Mouse (Mus musculus): ENCODE measurements around the gene Avp. TPM values are rescaled to one million over a fixed set of nuclear protein-coding genes. Genes with fewer than 3 reads are reported as not detected.

Avp gene
- polyA plus RNA-seq, 1 experiment: not detected

DNA sequence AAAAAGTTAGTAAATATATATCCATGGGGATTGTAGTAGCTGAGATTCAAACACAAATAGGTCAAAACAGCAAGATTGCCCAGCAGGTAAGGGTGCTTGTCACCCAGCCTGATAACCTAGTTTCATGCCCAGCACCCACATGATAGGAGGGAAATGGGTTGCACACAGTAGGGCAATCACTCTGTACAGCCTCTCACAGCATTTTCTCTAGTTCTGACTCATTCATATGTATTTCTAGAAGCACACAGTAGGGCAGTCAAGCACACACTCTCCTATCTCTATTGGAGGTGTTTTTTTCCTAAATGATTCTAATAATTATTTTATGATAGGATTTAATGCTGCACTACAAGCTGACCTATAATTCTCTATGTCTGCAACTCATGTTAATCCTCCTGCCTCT, 12.4 kb downstream of the Avp start:
- Histone ChIP-seq H3K4me3 (replicated peaks; ENCODE audit: insufficient read depth, low read depth, low read length) (no peak overlapping the region), H3K27me3 (ENCODE audit: control insufficient read depth, insufficient read depth, low read length) (no peaks in the 10 kb centered on the region), H3K27ac (ENCODE audit: insufficient read depth, low read length) (no peak overlapping the region), H3K4me1 (ENCODE audit: control insufficient read depth, insufficient read depth, low read length) (peaks cover 2% of the 10 kb centered on the region)
- TF ChIP-seq POLR2A (IDR thresholded peaks at IDR 0.05; ENCODE audit: borderline replicate concordance, insufficient read depth, low read length): no peak
- TF ChIP-seq CTCF (IDR thresholded peaks at IDR 0.05; ENCODE audit: borderline replicate concordance, insufficient read depth, low read depth, low read length): no peak
- DNase-seq: no peak

- no peak for DNase-seq
- Histone ChIP-seq H3K27ac (ENCODE audit: insufficient read depth, low read length) (no peak overlapping the region), H3K27me3 (ENCODE audit: control insufficient read depth, insufficient read depth, low read length) (no peaks in the 10 kb centered on the region), H3K4me3 (replicated peaks; ENCODE audit: insufficient read depth, low read depth, low read length) (no peak overlapping the region), H3K4me1 (ENCODE audit: control insufficient read depth, insufficient read depth, low read length) (peaks cover 7% of the 10 kb centered on the region)
- no peak for TF ChIP-seq POLR2A (IDR thresholded peaks at IDR 0.05; ENCODE audit: borderline replicate concordance, insufficient read depth, low read length)
- no peak for TF ChIP-seq CTCF (IDR thresholded peaks at IDR 0.05; ENCODE audit: borderline replicate concordance, insufficient read depth, low read depth, low read length)
- 24% methylated on average over 4 of the region's 4 CpGs for WGBS
Measured at GRCm38 (mm10) chr2:130568921-130569320, 13.4 kb downstream of the Avp start.

DNA sequence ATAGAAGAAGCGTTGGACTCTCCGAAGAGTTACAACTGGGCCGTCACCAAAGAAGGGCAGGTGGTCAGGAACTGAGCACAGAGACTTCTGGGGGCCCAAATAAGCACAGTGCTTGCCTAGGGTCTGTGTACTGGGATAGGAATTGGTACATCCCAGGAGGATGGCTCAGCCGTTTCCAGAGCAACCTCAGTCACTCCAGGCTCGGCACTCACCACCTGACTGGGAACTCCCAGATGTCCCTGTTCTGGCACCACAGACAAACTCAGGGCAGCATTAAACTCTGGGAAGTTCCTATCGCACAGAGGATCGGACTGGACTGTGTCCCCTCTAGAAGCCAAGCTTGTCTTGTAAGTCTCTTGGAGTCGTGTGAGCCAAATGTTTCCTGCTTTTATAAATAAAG, 17.4 kb downstream of the Avp start:
- Histone ChIP-seq H3K4me1 (ENCODE audit: control insufficient read depth, insufficient read depth, low read length) (peaks cover 7% of the 10 kb centered on the region), H3K27ac (ENCODE audit: insufficient read depth, low read length) (no peak overlapping the region), H3K4me3 (replicated peaks; ENCODE audit: insufficient read depth, low read depth, low read length) (peak overlapping the region; percentile 79), H3K27me3 (ENCODE audit: control insufficient read depth, insufficient read depth, low read length) (no peaks in the 10 kb centered on the region)
- DNase-seq: no peak
- TF ChIP-seq CTCF (IDR thresholded peaks at IDR 0.05; ENCODE audit: borderline replicate concordance, insufficient read depth, low read depth, low read length) (no peak), POLR2A (IDR thresholded peaks at IDR 0.05; ENCODE audit: borderline replicate concordance, insufficient read depth, low read length) (no peak)
- 50% methylated on average over 8 of the region's 8 CpGs for WGBS

DNA sequence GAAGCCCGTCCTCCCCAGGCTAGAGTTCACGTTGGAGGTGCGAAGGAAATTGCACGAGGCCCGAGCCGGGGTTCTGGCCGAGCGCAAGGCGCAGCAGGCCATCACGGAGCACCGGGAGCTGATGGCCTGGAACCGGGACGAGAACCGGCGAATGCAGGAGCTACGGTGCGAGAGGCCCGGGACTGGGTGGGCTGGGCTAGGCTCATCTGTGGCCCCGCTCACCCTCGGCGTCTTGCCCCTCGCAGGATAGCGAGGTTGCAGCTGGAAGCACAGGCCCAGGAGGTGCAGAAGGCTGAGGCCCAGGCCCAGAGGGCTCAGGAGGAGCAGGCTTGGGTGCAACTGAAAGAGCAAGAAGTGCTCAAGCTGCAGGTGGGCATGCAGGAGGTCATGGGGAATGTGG, 18.3 kb downstream of the Avp start:
- Histone ChIP-seq H3K27me3 (ENCODE audit: control insufficient read depth, insufficient read depth, low read length) (no peaks in the 10 kb centered on the region), H3K4me1 (ENCODE audit: control insufficient read depth, insufficient read depth, low read length) (peaks cover 7% of the 10 kb centered on the region), H3K4me3 (replicated peaks; ENCODE audit: insufficient read depth, low read depth, low read length) (peak overlapping the region; percentile 79), H3K27ac (ENCODE audit: insufficient read depth, low read length) (peak overlapping the region; percentile 49)
- no peak for DNase-seq
- WGBS: under 1% methylated on average over 23 of the region's 23 CpGs
- TF ChIP-seq POLR2A (IDR thresholded peaks at IDR 0.05; ENCODE audit: borderline replicate concordance, insufficient read depth, low read length): no peak
- no peak for TF ChIP-seq CTCF (IDR thresholded peaks at IDR 0.05; ENCODE audit: borderline replicate concordance, insufficient read depth, low read depth, low read length)

- peak within 1 kb of the TSS; percentile 49 for H3K27ac ChIP-seq (ENCODE audit: insufficient read depth, low read length)
- H3K27me3 ChIP-seq (ENCODE audit: control insufficient read depth, insufficient read depth, low read length): no peaks in the 10 kb centered on the region
- TF ChIP-seq POLR2A (IDR thresholded peaks at IDR 0.05; ENCODE audit: borderline replicate concordance, insufficient read depth, low read length) (peak; percentile 69), CTCF (IDR thresholded peaks at IDR 0.05; ENCODE audit: borderline replicate concordance, insufficient read depth, low read depth, low read length) (peak; percentile 31; the same call in 1 of the 2 replicates)
- under 1% methylated on average over 61 of the region's 61 CpGs for WGBS
- H3K4me1 ChIP-seq (ENCODE audit: control insufficient read depth, insufficient read depth, low read length): peaks cover 7% of the 10 kb centered on the region
- peak; percentile 92 to 95 for DNase-seq
- peak within 1 kb of the TSS; percentile 79 for H3K4me3 ChIP-seq (replicated peaks; ENCODE audit: insufficient read depth, low read depth, low read length)
Measured at GRCm38 (mm10) chr2:130563212-130564055, 18.9 kb downstream of the Avp start, which contains the start of gene Mrps26. TSS of gene Mrps26 (plus strand) at chr2:130563742.

GRCm38 (mm10) chr2:130558015-130558414, 24.3 kb downstream of the Avp start:
- Histone ChIP-seq H3K4me3 (replicated peaks; ENCODE audit: insufficient read depth, low read depth, low read length) (no peak overlapping the region), H3K27ac (ENCODE audit: insufficient read depth, low read length) (no peak overlapping the region), H3K4me1 (ENCODE audit: control insufficient read depth, insufficient read depth, low read length) (no peaks in the 10 kb centered on the region), H3K27me3 (ENCODE audit: control insufficient read depth, insufficient read depth, low read length) (no peaks in the 10 kb centered on the region)
- TF ChIP-seq POLR2A (IDR thresholded peaks at IDR 0.05; ENCODE audit: borderline replicate concordance, insufficient read depth, low read length) (no peak), CTCF (IDR thresholded peaks at IDR 0.05; ENCODE audit: borderline replicate concordance, insufficient read depth, low read depth, low read length) (no peak)
- no peak for DNase-seq
- WGBS: 65% methylated on average over 2 of the region's 2 CpGs

GRCm38 (mm10) chr2:130557462-130557861, 24.9 kb downstream of the Avp start:
- WGBS: 92% methylated on average over 2 of the region's 2 CpGs
- no peak overlapping the region for H3K4me3 ChIP-seq (replicated peaks; ENCODE audit: insufficient read depth, low read depth, low read length)
- H3K4me1 ChIP-seq (ENCODE audit: control insufficient read depth, insufficient read depth, low read length): no peaks in the 10 kb centered on the region
- no peaks in the 10 kb centered on the region for H3K27me3 ChIP-seq (ENCODE audit: control insufficient read depth, insufficient read depth, low read length)
- DNase-seq: peak; percentile 22 to 72
- no peak overlapping the region for H3K27ac ChIP-seq (ENCODE audit: insufficient read depth, low read length)
- TF ChIP-seq CTCF (IDR thresholded peaks at IDR 0.05; ENCODE audit: borderline replicate concordance, insufficient read depth, low read depth, low read length): no peak
- no peak for TF ChIP-seq POLR2A (IDR thresholded peaks at IDR 0.05; ENCODE audit: borderline replicate concordance, insufficient read depth, low read length)

DNA sequence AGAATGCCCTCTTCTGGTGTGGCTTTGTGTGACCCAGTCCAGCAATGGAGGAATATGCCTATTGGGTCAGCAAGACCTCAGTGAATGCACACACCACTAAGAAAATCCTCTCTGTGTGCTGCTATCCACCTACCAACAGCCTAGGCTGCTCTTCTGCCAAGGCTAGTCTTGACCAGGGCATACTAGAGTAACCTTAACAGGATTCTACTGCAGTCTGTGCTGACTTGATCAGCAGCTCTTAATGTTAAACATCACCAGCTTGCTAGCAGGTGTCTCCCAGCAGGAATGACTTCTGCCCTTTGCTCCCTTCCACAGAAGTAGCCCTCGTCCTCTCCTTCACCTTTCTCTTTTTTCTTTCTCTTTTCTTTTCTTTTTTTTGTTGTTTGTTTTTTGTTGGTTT, 26.1 kb downstream of the Avp start:
- TF ChIP-seq POLR2A (IDR thresholded peaks at IDR 0.05; ENCODE audit: borderline replicate concordance, insufficient read depth, low read length): no peak
- no peak for TF ChIP-seq CTCF (IDR thresholded peaks at IDR 0.05; ENCODE audit: borderline replicate concordance, insufficient read depth, low read depth, low read length)
- no peak for DNase-seq
- WGBS: 74% methylated on average over 1 of the region's 1 CpGs

More for the DNA sequence above, 26.1 kb downstream of the Avp start:
- H3K4me1 ChIP-seq (ENCODE audit: control insufficient read depth, insufficient read depth, low read length): no peaks in the 10 kb centered on the region
- H3K4me3 ChIP-seq (replicated peaks; ENCODE audit: insufficient read depth, low read depth, low read length): no peak overlapping the region
- H3K27ac ChIP-seq (ENCODE audit: insufficient read depth, low read length): no peak overlapping the region
- no peaks in the 10 kb centered on the region for H3K27me3 ChIP-seq (ENCODE audit: control insufficient read depth, insufficient read depth, low read length)
